Mouse (Mus musculus): ENCODE measurements around the gene Armc10. TPM values are rescaled to one million over a fixed set of nuclear protein-coding genes. Genes with fewer than 3 reads are reported as not detected.
"Not testable (repeated sequence)": the region's sequence is repeated elsewhere in the genome, so short reads cannot be mapped to it uniquely, and the experiment has no call there.

The Armc10 gene
- total RNA-seq, 2 experiments from 2014 or later: 9.9 to 10.1 TPM

DNA sequence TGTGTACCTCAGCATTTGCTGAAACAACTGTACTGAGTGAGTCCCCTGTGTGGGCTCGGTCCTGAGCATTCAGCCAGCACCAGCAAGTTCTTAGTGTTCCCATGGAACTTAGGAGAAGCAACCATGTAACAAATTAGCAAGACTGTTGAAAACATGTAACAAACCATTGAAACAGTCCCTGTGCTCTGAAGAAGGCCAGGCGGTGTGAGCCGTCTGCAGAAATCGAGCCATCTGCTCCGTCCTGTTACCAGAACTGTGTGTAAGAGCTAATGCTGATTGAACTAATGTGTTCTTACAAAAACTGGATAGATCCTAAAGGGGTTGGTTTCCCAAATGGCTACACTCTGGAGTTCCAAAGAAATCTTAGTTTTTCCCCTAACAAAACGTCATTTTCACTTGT is 15.2 kb downstream of the Armc10 start:
- no peak for DNase-seq
- intact Hi-C loops (cut with DNase I): no loop called here

- intact Hi-C loops (cut with DNase I): no loop called here
- DNase-seq: no peak
Observed at GRCm38 (mm10) chr5:21663081-21663480, 17.5 kb downstream of the Armc10 start.

DNA sequence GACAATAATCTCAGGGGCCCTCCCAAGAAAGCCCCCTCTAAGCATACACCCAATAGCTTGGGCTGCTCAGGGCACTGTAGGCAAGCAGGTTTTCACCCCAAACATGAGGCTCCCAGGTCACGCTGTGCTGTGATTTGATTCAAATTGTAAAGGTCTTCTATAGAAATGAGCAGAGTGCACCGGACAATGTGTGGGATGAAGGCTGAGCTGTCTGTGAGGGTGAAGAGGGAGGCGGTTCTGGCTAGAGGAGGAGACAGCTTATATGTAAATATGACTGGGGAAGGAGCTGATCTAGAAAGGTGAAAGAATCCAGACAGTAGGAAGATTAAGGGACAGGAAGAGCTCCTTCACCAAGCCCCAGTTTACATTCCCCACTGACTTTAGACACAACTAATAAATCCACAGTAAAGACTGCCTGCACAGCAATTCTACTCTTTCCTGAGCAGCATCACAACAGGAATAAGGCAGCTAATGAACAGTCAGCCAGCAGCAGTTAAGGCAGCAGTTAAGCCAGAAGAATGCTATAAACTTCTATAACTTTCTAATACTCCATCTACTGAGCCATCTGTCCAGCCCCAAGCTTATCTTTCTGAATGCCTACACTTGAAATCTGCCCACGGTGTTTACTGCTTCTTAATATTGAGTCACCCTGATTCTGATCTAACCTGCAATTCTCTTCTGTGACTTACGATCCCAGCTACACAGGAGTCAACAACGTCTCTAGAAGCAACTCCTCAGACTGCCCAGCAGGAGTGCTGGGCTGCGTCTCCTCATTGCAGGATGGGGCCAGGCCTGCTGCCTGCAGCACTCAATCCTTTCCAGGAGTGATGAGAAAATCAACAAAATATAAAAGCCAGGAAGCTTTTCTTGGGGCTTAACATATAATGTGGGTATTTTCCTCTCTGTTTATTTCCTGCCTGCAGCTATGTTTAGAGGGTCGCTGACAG is 21.9 kb downstream of the Armc10 start:
- intact Hi-C loops (cut with DNase I): no loop called here
- no peak for DNase-seq

DNA sequence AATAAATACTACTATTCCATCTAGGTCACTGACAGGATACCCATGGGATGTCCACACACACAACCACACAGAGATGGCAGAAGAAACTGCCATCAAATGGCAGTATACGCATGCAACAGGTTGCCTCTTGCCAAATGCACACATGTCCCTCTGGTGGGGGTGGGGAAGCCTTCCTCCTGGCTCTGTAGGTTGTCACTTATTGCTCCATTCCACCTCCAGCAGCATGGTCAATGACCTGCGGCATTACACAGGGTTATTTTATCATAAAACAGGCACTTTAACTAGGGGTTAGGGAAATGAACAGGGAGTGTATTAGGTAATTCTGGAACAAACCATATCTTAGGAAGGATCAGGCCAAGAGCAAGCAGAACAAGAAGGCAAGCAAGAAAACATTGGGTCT is 23.7 kb downstream of the Armc10 start:
- intact Hi-C loops (cut with DNase I): no loop called here
- DNase-seq: no peak

- DNase-seq: no peak
- intact Hi-C loops (cut with DNase I): no loop called here
Observed at GRCm38 (mm10) chr5:21672812-21673635, 27.4 kb downstream of the Armc10 start.

- intact Hi-C loops (cut with DNase I): no loop called here
- no peak for DNase-seq
Observed at GRCm38 (mm10) chr5:21673742-21674141, 28.1 kb downstream of the Armc10 start.

GRCm38 (mm10) chr5:21675019-21675418 is 29.4 kb downstream of the Armc10 start:
- no peak for DNase-seq
- intact Hi-C loops (cut with DNase I): no loop called here

DNA sequence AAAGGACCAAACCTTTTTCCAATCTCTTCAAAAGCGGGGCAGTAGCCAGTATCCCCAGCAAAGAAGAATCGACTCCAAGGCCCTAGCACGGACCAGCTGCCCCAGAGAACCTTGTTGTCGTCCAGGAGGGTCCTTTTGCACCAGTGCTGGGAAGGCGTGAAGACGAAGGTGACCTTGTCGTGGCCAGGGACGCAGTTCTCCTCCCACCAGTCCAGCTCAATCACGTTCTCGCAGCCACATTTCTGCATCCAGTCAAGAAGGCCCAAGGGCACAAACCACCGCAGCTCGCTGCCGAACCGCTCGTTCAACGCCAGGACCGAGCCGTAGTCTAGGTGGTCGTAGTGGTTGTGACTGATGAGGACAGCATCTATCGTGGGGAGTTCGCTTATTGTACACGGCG is 29.9 kb downstream of the Armc10 start:
- intact Hi-C loops (cut with DNase I): no loop called here
- DNase-seq: no peak

GRCm38 (mm10) chr5:21677939-21678338 is 32.3 kb downstream of the Armc10 start:
- intact Hi-C loops (cut with DNase I): no loop called here
- no peak for DNase-seq

DNA sequence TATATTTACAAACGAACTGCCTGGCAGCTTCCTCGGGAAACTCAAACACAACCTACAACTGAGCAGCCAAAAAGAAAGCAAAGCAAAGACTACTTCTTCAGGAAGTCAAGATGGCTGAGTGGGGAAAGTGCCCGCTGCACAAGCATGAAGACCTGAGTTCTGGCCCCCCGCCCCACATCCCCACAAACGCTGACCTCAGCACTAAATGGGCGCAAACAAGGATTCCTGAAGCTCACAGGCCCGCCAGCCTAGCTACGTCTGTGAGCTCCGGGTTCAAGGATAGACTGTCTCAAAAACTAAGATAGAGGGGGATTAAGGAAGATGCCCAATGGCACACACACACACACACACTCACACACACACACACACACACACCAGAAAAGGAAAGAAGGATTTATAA is 32.8 kb downstream of the Armc10 start:
- intact Hi-C loops (cut with DNase I): no loop called here
- DNase-seq: no peak

DNA sequence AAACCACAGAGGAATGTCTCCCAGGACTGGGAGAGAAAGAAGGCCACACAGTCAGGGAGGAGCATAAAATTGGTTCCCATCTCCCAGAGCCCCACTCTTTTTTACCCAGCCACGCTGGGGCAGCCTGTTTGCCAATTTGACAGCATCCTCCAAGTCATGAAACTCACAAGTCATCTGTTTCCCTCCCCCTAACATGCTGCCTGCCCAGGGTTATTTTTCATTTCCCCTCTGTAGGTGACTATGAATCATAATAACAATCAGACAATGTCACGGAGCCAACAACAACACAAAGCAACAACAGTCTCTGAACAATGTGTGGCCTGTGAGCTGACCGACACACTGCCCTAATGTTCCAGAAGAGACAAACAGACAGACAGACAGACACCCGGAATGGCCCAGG is 34.4 kb downstream of the Armc10 start:
- intact Hi-C loops (cut with DNase I): no loop called here
- no peak for DNase-seq

DNA sequence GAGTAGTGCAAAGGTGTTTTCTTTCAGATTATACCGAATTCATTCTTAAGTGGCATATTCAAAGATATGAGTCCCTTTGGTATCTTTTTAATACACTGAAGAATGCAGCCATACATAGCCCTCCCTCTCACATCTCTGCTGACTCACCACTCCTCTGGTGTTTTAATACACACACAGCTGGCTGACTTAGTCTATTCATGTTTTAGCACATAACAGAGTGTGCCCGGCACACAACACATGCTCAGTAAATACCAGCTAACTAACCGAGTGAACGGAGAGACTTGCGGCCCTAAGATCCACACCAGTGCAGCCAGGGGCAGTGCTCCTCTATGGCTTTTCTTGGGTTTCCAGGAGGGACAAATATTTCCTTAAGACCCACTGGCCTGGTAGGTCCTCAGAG is 35.3 kb downstream of the Armc10 start:
- no peak for DNase-seq
- intact Hi-C loops (cut with DNase I): no loop called here

DNA sequence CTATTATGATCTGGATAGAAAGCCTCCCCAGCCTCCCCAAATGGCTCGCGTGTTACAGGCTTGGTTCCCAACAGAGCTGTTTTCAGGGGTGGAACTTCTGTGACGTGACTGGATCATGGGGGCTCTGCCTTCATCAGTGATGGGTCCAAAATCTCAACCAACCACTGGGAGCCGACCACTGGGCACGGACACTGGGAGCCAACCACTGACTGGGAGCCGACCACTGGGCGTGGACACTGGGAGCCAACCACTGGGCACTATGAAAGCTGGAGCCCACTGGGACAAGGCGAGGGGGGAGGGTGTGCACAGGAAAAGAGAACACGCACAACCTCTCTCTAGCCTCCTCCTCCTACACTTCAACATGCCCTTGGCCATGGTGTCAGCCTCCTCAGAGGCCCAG is 38.2 kb downstream of the Armc10 start:
- intact Hi-C loops (cut with DNase I): no loop called here
- no peak for DNase-seq

GRCm38 (mm10) chr5:21685001-21685400 is 39.4 kb downstream of the Armc10 start:
- intact Hi-C loops (cut with DNase I): no loop called here
- DNase-seq: no peak

- DNase-seq: no peak
- intact Hi-C loops (cut with DNase I): no loop called here
Observed at GRCm38 (mm10) chr5:21687042-21687441, 41.4 kb downstream of the Armc10 start.

DNA sequence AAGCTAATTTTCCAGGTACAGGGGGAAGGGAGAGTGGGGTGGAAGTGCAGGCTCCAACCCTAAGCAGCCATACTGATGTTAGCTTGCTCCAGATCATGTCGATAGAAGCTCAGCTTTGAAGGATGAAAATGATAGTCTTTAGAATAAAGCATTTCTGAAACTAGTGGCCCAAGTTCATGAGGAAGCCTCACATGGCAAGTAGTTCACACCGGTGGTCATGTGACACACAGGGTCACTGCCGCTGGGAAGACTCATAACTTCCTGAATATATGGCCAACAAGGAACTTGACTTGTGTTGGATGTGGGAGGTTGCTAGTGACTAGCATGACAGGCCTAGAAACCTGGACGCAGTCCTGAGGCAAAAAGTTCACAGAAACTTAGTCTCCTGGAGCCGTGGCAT is 46.6 kb downstream of the Armc10 start:
- intact Hi-C loops (cut with DNase I): no loop called here
- DNase-seq: no peak

GRCm38 (mm10) chr5:21693372-21693870 is 47.8 kb downstream of the Armc10 start:
- intact Hi-C loops (cut with DNase I): no loop called here
- DNase-seq: no peak

- intact Hi-C loops (cut with DNase I): loop anchor here (5.0 kb wide), 1 partner anchor 38 kb away; no protein-coding TSS in a partner anchor
- DNase-seq: no peak
Observed at GRCm38 (mm10) chr5:21694854-21695490, 49.4 kb downstream of the Armc10 start.

- DNase-seq: not testable (repeated sequence)
- intact Hi-C loops (cut with DNase I): loop anchor here (5.0 kb wide), 1 partner anchor 42 kb away; no protein-coding TSS in a partner anchor
Observed at GRCm38 (mm10) chr5:21699555-21699954, 53.9 kb downstream of the Armc10 start.

GRCm38 (mm10) chr5:21700272-21700821 is 54.7 kb downstream of the Armc10 start:
- intact Hi-C loops (cut with DNase I): loop anchor here (2.0 kb wide), 1 partner anchor 34 kb away; no protein-coding TSS in a partner anchor

More at GRCm38 (mm10) chr5:21700272-21700821, 54.7 kb downstream of the Armc10 start:
- no peak for DNase-seq
